Mouse (Mus musculus) MEL (cell line): ENCODE measurements around the gene Ctdsp1. TPM values are rescaled to one million over a fixed set of nuclear protein-coding genes. Genes with fewer than 3 reads are reported as not detected.
A peak's percentile ranks its signal among the peaks of the same experiment; 100 is the strongest.
"Not testable (repeated sequence)": the region's sequence is repeated elsewhere in the genome, so short reads cannot be mapped to it uniquely, and the experiment has no call there.

ENCODE experiments used
- DNase-seq: peaks from one replicate; pipeline ENCODE4 v3.0.0; 2011; ENCODE audit warnings: low read depth, low spot score
- H3K27ac ChIP-seq: 2 replicates; pipeline ENCODE4 v1.5.1; 2012; ENCODE audit warnings: low read depth, mild to moderate bottlenecking, control low read depth, low read length, moderate library complexity; ENCODE audit not compliant: control insufficient read depth
- H3K27me3 ChIP-seq, 2 experiments: fragments of 150-350 bp in 1 of 2; sonication (generic) in 1 of 2; 2 replicates each; pipeline ENCODE4 v1.6.1; 2012; ENCODE audit warnings: low read length in 2 of 2, mild to moderate bottlenecking in 2 of 2, improper control_type of control experiment in 1 of 2, moderate library complexity in 1 of 2; ENCODE audit not compliant: insufficient read depth in 2 of 2, control insufficient read depth in 1 of 2
- H3K36me3 ChIP-seq, 2 experiments: 2 replicates each; pipeline ENCODE4 v1.6.1; 2012 to 2014; ENCODE audit warnings: low read length in 2 of 2, improper control_type of control experiment in 1 of 2, inconsistent platforms in 1 of 2, mild to moderate bottlenecking in 1 of 2; ENCODE audit not compliant: insufficient read depth in 2 of 2, control insufficient read depth in 1 of 2
- H3K4me1 ChIP-seq, 2 experiments: fragments of 150-350 bp in 1 of 2; sonication (generic) in 1 of 2; 2 replicates each; pipeline ENCODE4 v1.6.1; 2012; ENCODE audit warnings: low read length in 2 of 2, improper control_type of control experiment in 1 of 2, mild to moderate bottlenecking in 1 of 2; ENCODE audit not compliant: insufficient read depth in 2 of 2, control insufficient read depth in 1 of 2
- H3K4me3 ChIP-seq, 2 experiments: fragments of 150-350 bp in 1 of 2; sonication (generic) in 1 of 2; 2 replicates each; pipeline ENCODE4 v1.5.1; 2012; ENCODE audit warnings: low read depth in 2 of 2, low read length in 2 of 2, mild to moderate bottlenecking in 2 of 2, moderate library complexity in 2 of 2, control low read depth in 1 of 2, improper control_type of control experiment in 1 of 2; ENCODE audit not compliant: control insufficient read depth in 1 of 2, insufficient read depth in 1 of 2
- H3K79me2 ChIP-seq: 2 replicates; pipeline ENCODE4 v1.6.1; 2012; ENCODE audit warnings: mild to moderate bottlenecking, low read length, moderate library complexity; ENCODE audit not compliant: control insufficient read depth, poor library complexity, insufficient read depth
- H3K9ac ChIP-seq: 2 replicates; pipeline ENCODE4 v1.6.1; 2012; ENCODE audit warnings: low read depth, mild to moderate bottlenecking, control low read depth, low read length, moderate library complexity; ENCODE audit not compliant: control insufficient read depth, poor library complexity, severe bottlenecking
- H3K9me3 ChIP-seq: fragments of 150-350 bp; sonication (generic); replicated peaks from 2 replicates; pipeline ENCODE4 v1.6.1; 2012; ENCODE audit warnings: mild to moderate bottlenecking, low read length, improper control_type of control experiment, moderate library complexity; ENCODE audit not compliant: insufficient read depth
- CHD1 ChIP-seq: IDR thresholded peaks from 2 replicates; pipeline ENCODE4 v1.6.1; 2012; ENCODE audit warnings: low read depth, mild to moderate bottlenecking, inconsistent platforms, low read length, improper control_type of control experiment
- CHD2 ChIP-seq: IDR thresholded peaks from 2 replicates; pipeline ENCODE4 v1.6.1; 2011; ENCODE audit warnings: low read length, improper control_type of control experiment
- CTCF ChIP-seq, 3 experiments: IDR thresholded peaks in 2 of 3; conservative IDR thresholded peaks in 1 of 3; 2 replicates each; pipeline ENCODE4 v1.5.1; 2011 to 2012; ENCODE audit warnings: low read length in 3 of 3, low read depth in 2 of 3, mild to moderate bottlenecking in 2 of 3, improper control_type of control experiment in 1 of 3, inconsistent platforms in 1 of 3, mixed read lengths in 1 of 3, moderate library complexity in 1 of 3; ENCODE audit not compliant: control insufficient read depth in 1 of 3, insufficient read depth in 1 of 3, poor library complexity in 1 of 3, severe bottlenecking in 1 of 3
- E2F4 ChIP-seq: IDR thresholded peaks from 2 replicates; pipeline ENCODE4 v1.6.1; 2011; ENCODE audit warnings: low read depth, low read length, improper control_type of control experiment, borderline replicate concordance
- ELF1 ChIP-seq: IDR thresholded peaks from 2 replicates; pipeline ENCODE4 v1.6.1; 2014; ENCODE audit warnings: low read depth, mild to moderate bottlenecking, inconsistent platforms, low read length, improper control_type of control experiment, moderate library complexity
- EP300 ChIP-seq, 2 experiments: IDR thresholded peaks; 2 replicates each; pipeline ENCODE4 v1.6.1; 2011; ENCODE audit warnings: improper control_type of control experiment in 2 of 2, low read length in 2 of 2, low read depth in 1 of 2, mild to moderate bottlenecking in 1 of 2
- ETS1 ChIP-seq: IDR thresholded peaks from 2 replicates; pipeline ENCODE4 v1.6.1; 2012; ENCODE audit warnings: low read depth, mild to moderate bottlenecking, inconsistent platforms, low read length, improper control_type of control experiment, moderate library complexity
- GATA1 ChIP-seq: IDR thresholded peaks from 2 replicates; pipeline ENCODE4 v1.6.1; 2011; ENCODE audit warnings: low read depth, low read length, improper control_type of control experiment
- HCFC1 ChIP-seq: IDR thresholded peaks from 2 replicates; pipeline ENCODE4 v1.6.1; 2012; ENCODE audit warnings: low read depth, mild to moderate bottlenecking, inconsistent platforms, low read length, improper control_type of control experiment, moderate library complexity
- JUND ChIP-seq: IDR thresholded peaks from 2 replicates; pipeline ENCODE4 v1.6.1; 2011; ENCODE audit warnings: low read depth, mild to moderate bottlenecking, improper control_type of control experiment, low read length
- MAFK ChIP-seq: IDR thresholded peaks from 2 replicates; pipeline ENCODE4 v1.6.1; 2011; ENCODE audit warnings: low read depth, mild to moderate bottlenecking, low read length, improper control_type of control experiment, borderline replicate concordance
- MAZ ChIP-seq: IDR thresholded peaks from 2 replicates; pipeline ENCODE4 v1.6.1; 2012; ENCODE audit warnings: low read depth, mild to moderate bottlenecking, inconsistent platforms, low read length, improper control_type of control experiment
- MXI1 ChIP-seq: IDR thresholded peaks from 2 replicates; pipeline ENCODE4 v1.6.1; 2011; ENCODE audit warnings: mild to moderate bottlenecking, low read depth, low read length, improper control_type of control experiment
- MYC ChIP-seq: IDR thresholded peaks from 2 replicates; pipeline ENCODE4 v1.6.1; 2011; ENCODE audit warnings: low read depth, mild to moderate bottlenecking, low read length, improper control_type of control experiment, moderate library complexity
- NELFE ChIP-seq: IDR thresholded peaks from 2 replicates; pipeline ENCODE4 v1.6.1; 2011; ENCODE audit warnings: low read depth, low read length, improper control_type of control experiment
- NRF1 ChIP-seq: IDR thresholded peaks from 2 replicates; pipeline ENCODE4 v1.6.1; 2014; ENCODE audit warnings: low read depth, mild to moderate bottlenecking, inconsistent platforms, low read length, improper control_type of control experiment, moderate library complexity; ENCODE audit not compliant: poor library complexity, insufficient read depth, severe bottlenecking
- POLR2A ChIP-seq, 2 experiments: IDR thresholded peaks; 2 replicates each; pipeline ENCODE4 v1.6.1; 2011 to 2012; ENCODE audit warnings: low read length in 2 of 2, mild to moderate bottlenecking in 2 of 2, control low read depth in 1 of 2, improper control_type of control experiment in 1 of 2, low read depth in 1 of 2, moderate library complexity in 1 of 2; ENCODE audit not compliant: control insufficient read depth in 1 of 2, insufficient read depth in 1 of 2, poor library complexity in 1 of 2
- POLR2AphosphoS2 ChIP-seq: IDR thresholded peaks from 2 replicates; pipeline ENCODE4 v1.6.1; 2011; ENCODE audit warnings: low read length, improper control_type of control experiment
- POLR2AphosphoS5 ChIP-seq: IDR thresholded peaks from 2 replicates; pipeline ENCODE4 v1.6.1; 2012; ENCODE audit warnings: low read depth, borderline replicate concordance, mild to moderate bottlenecking, inconsistent platforms, low read length, moderate library complexity, mixed read lengths
- RCOR1 ChIP-seq: IDR thresholded peaks from 2 replicates; pipeline ENCODE4 v1.6.1; 2012; ENCODE audit warnings: low read depth, mild to moderate bottlenecking, inconsistent platforms, low read length, improper control_type of control experiment
- SIN3A ChIP-seq: IDR thresholded peaks from 2 replicates; pipeline ENCODE4 v1.6.1; 2012; ENCODE audit warnings: low read length, improper control_type of control experiment, inconsistent platforms
- SMC3 ChIP-seq: IDR thresholded peaks from 2 replicates; pipeline ENCODE4 v1.6.1; 2011; ENCODE audit warnings: low read depth, low read length, improper control_type of control experiment
- TAL1 ChIP-seq: IDR thresholded peaks from 2 replicates; pipeline ENCODE4 v1.6.1; 2012; ENCODE audit warnings: mild to moderate bottlenecking, inconsistent platforms, low read length, moderate library complexity, mixed read lengths
- TBP ChIP-seq: IDR thresholded peaks from 2 replicates; pipeline ENCODE4 v1.8.0; 2011; ENCODE audit warnings: low read depth, low read length, improper control_type of control experiment
- TCF12 ChIP-seq: IDR thresholded peaks from 2 replicates; pipeline ENCODE4 v1.6.1; 2014; ENCODE audit warnings: low read depth, mild to moderate bottlenecking, inconsistent platforms, low read length, improper control_type of control experiment, moderate library complexity
- UBTF ChIP-seq: IDR thresholded peaks from 2 replicates; pipeline ENCODE4 v1.6.1; 2012; ENCODE audit warnings: low read depth, mild to moderate bottlenecking, inconsistent platforms, low read length, improper control_type of control experiment, moderate library complexity, borderline replicate concordance; ENCODE audit not compliant: insufficient read depth
- USF1 ChIP-seq: IDR thresholded peaks from 2 replicates; pipeline ENCODE4 v1.6.1; 2014; ENCODE audit warnings: low read depth, mild to moderate bottlenecking, inconsistent platforms, low read length, improper control_type of control experiment, moderate library complexity
- ZMIZ1 ChIP-seq: IDR thresholded peaks from 2 replicates; pipeline ENCODE4 v1.6.1; 2012; ENCODE audit warnings: low read depth, mild to moderate bottlenecking, inconsistent platforms, low read length, improper control_type of control experiment, moderate library complexity
- polyA plus RNA-seq, 2 experiments: library from polyadenylated mRNA; stranded (reverse) in 1 of 2; unstranded in 1 of 2; fragments of >175 nt in 1 of 2; fragments of >200 nt in 1 of 2; gene quantifications; 2 replicates each; pipeline versions ENCODE4 v1.2.1 to v1.2.4; 2012; ENCODE audit warnings: low replicate concordance in 2 of 2, low read depth in 1 of 2; ENCODE audit not compliant: insufficient read length in 2 of 2, insufficient read depth in 1 of 2, missing spikeins in 1 of 2
- total RNA-seq: library from RNA; depleted of rRNA; stranded (reverse); fragments of 300-350 nt; gene quantifications from 2 replicates; pipeline ENCODE4 v1.2.3, GENCODE M21; 2012

The Ctdsp1 gene
- total and polyA plus RNA-seq, 3 experiments, result 18.0 to 69.8 TPM; not detected in 1

DNA sequence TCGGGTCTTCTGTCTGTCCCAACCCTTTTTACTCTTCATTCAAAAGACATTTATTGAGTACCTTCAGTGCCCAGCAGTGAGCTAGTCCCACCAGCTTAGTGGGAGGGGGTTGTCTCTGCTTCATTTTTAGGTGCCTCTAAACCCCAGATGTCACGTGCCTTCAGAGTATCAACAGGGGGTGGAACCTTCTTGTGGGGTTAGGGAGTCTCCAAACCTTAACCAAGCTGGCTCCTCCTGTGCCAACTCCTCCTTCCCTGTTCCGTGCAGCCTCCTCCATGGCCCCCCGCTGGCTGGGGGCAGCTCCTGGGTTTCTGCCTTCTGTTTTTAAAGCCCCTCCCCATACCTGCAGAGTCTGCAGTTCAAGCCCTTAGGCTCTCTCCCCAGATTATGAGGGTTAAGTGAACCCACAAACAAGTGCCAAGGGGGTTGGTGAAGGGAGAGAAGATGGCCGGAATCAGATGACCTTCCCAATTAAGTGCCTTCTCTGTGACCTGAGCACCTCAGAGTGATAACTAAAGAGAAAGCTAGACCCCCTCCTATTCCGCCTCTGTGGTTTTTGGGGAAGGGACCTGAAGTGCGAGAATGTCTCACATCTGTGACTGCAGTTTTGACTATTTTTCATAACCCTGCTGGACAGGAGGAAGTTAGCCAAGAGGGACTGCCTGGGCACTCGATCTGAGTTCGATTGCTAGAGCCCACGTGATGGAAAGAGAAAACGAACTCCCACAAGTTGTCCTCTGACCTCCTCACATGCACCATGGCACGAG lies 5.3 kb downstream of the Ctdsp1 start:
- peaks cover 0 to 12% of the 10 kb centered on the region in 2 experiments; a peak in 2 of 4 replicates for H3K36me3 ChIP-seq
- not testable (repeated sequence) for DNase-seq, H3K27me3 ChIP-seq, H3K9me3 ChIP-seq
- peak overlapping the region; percentile 96 for H3K27ac ChIP-seq
- H3K79me2 ChIP-seq, result peaks cover 14% of the 10 kb centered on the region
- peaks cover 0 to 15% of the 10 kb centered on the region in 2 experiments; a peak in 1 of 4 replicates for H3K4me1 ChIP-seq
- H3K9ac ChIP-seq, result peak overlapping the region; percentile 87
- TF ChIP-seq USF1, result peak; percentile 66
- peak overlapping the region; percentile 31 to 71; a peak in 3 of 4 replicates for H3K4me3 ChIP-seq

DNA sequence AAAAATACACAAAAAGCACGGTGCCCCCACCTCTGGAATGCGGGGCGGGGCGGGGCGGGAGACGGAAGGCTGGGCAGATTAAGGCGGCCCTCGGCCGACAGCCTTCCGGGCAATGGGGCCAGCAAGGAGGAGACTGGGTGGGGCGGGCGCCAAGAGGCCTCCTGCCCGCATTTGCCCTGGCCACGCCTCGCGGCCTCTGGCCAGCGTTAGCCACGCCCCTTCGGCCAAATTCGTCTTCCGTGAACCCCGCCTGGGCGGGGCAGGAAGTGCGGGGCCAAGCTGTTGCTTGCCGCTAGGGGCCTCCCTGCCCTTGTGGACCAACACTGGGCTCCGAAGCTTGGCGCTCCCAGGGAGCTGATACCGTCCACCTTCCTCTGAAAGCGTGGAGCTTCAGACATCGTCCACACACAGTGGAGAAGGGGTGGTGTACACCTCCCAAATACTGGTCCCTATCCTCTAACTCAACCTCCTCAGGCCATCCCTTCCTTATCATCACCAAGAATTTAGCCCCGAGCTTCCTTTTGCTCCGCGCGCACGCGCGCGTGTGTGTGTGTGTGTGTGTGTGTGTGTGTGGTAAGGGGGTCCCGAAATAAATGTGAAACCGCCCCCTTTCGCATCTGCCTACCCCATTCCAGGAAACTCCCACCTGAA lies 6.1 kb downstream of the Ctdsp1 start:
- Histone ChIP-seq H3K79me2 (peaks cover 6% of the 10 kb centered on the region), H3K9me3 (no peaks in the 10 kb centered on the region), H3K4me3 (peak overlapping the region; percentile 31 to 71), H3K4me1 (peaks cover 0 to 22% of the 10 kb centered on the region in 2 experiments; a peak in 2 of 4 replicates), H3K36me3 (peaks cover 0 to 20% of the 10 kb centered on the region in 2 experiments; a peak in 2 of 4 replicates), H3K9ac (peak overlapping the region; percentile 87), H3K27ac (peak overlapping the region; percentile 96), H3K27me3 (no peaks in the 10 kb centered on the region)
- DNase-seq, result peak; percentile 96
- TF ChIP-seq POLR2AphosphoS5, result 0 out of 2 replicates have a peak, but pooled peaks have one; percentile 43
- TF ChIP-seq RCOR1, result no peak
- TF ChIP-seq MYC, result no peak
- TF ChIP-seq SIN3A, result peak; percentile 41; the same call in 1 of the 2 replicates
- TF ChIP-seq TAL1, result no peak
- TF ChIP-seq ZMIZ1, result peak; percentile 91
- TF ChIP-seq EP300 (IDR thresholded peaks at IDR 0.05; ENCODE audit: low read depth in 1 of 2, low read length in 2 of 2), result peak; percentile 14 to 33; a peak in 1 of 4 replicates
- peak; percentile 45; the same call in 1 of the 2 replicates for TF ChIP-seq TCF12
- TF ChIP-seq MAFK, result no peak
- TF ChIP-seq MXI1, result peak; percentile 56
- no peak for TF ChIP-seq CHD1
- TF ChIP-seq GATA1, result peak; percentile 42; the same call in 1 of the 2 replicates
- peak; percentile 83; the same call in 1 of the 2 replicates for TF ChIP-seq MAZ
- peak; percentile 78 for TF ChIP-seq NRF1
- TF ChIP-seq HCFC1, result peak; percentile 75
- TF ChIP-seq SMC3, result no peak
- peak; percentile 84 for TF ChIP-seq NELFE
- peak; percentile 49 to 63 (median 63) for TF ChIP-seq CTCF (IDR thresholded peaks at IDR 0.05 in 2 of 3, conservative IDR thresholded peaks at IDR 0.05 in 1 of 3; ENCODE audit: control insufficient read depth in 1 of 3, insufficient read depth in 1 of 3, low read depth in 2 of 3, low read length in 3 of 3, poor library complexity in 1 of 3, severe bottlenecking in 1 of 3)
- peak; percentile 79 to 85 for TF ChIP-seq POLR2A (IDR thresholded peaks at IDR 0.05; ENCODE audit: control insufficient read depth in 1 of 2, insufficient read depth in 1 of 2, low read depth in 1 of 2, low read length in 2 of 2, poor library complexity in 1 of 2)
- TF ChIP-seq E2F4, result no peak
- TF ChIP-seq POLR2AphosphoS2, result peak; percentile 94
- TF ChIP-seq TBP, result peak; percentile 71
- TF ChIP-seq USF1, result peak; percentile 13; the same call in 1 of the 2 replicates
- no peak; the same call in 1 of the 2 replicates for TF ChIP-seq CHD2
- no peak for TF ChIP-seq JUND
- TF ChIP-seq ETS1, result peak; percentile 47; the same call in 1 of the 2 replicates
- peak; percentile 91 for TF ChIP-seq ELF1
- no peak for TF ChIP-seq UBTF
